Mouse (Mus musculus) ovary, adult 2 months (tissue): ENCODE results near the gene Zfp57. TPM values are rescaled to one million over a fixed set of nuclear protein-coding genes. Genes with fewer than 3 reads are reported as not detected.

Experiments
- polyA plus RNA-seq: library from polyadenylated mRNA; depleted of rRNA; stranded (reverse); fragments of >200 nt; gene quantifications from 2 replicates; pipeline ENCODE4 v1.2.3, GENCODE M21; 2012; rRNA removed

The Zfp57 gene
- 16.9 and 20.7 TPM in 2 replicates for polyA plus RNA-seq

GRCm38 (mm10) chr17:37000863-37001262 lies at the start of gene Zfp57:
Zfp57 (plus strand) TSS chr17:37001163.

DNA sequence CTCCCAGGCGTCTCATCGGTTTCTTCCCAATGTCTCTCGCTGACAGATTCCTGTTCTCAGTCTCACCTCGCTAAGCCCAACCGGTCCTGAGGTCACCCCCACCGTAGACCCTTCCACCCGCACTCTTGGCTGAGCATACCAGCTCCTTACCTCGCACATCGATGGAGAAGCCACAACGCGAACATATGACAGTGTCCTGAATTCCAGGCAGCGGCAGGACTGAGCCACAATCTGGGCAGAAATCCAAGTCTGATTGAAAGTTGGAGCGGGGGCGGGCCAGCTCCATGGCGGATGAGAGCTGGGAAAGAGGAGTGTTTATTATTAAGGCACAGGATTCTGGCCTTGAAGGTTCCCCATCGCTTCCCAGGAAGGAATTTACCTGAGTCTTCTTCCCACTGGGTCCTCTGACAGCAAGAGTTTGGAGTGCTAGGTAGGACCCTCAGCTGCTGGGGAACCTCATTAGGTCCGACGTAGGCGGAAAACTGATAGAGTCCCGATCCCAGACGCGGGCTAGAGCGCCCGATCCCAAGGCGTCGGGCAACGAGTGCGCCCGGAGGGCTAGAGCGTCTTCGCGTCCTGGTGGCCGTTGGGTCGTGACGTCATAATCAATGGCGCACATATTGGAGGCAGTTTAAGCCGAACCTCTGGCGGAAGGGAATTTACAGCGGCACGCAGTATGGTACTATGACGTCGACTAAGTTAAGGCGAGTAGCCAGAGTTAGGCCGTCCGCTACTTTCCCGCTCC lies 42.8 kb upstream of the Zfp57 start, which contains the start of the genes Znrd1 and Znrd1as:
Gene Znrd1 (minus strand): TSS at position 561 of the 745 bp plus-strand sequence.
Gene Znrd1as (plus strand): TSS at position 594 of the 745 bp plus-strand sequence.

GRCm38 (mm10) chr17:36981221-36981813 lies 19.6 kb upstream of the Zfp57 start, which contains the start of gene 2410137M14Rik:
2410137M14Rik (minus strand) TSS chr17:36981237.

DNA sequence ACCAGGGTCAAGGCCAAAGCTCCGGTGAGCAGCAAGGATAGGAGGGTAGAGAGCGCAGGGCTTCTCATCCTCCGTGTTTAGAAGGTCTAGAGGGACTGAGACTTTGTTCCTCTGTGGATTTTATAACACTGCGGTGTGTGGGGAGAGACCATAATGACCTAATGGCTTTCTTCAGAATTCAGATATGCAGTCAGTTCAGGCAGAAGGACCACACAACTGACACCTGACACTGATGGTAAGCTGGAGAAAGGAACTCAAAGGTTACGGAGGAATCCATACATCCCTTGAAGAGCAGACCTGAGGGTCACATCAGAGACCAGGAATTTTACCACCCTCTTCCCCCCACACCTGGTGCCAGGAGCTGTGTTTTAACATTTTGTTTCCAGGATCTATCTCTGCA lies 11.5 kb upstream of the Zfp57 start, which contains the start of gene H2-M5:
Gene H2-M5 (minus strand): TSS at position 101 of the 400 bp plus-strand sequence.

DNA sequence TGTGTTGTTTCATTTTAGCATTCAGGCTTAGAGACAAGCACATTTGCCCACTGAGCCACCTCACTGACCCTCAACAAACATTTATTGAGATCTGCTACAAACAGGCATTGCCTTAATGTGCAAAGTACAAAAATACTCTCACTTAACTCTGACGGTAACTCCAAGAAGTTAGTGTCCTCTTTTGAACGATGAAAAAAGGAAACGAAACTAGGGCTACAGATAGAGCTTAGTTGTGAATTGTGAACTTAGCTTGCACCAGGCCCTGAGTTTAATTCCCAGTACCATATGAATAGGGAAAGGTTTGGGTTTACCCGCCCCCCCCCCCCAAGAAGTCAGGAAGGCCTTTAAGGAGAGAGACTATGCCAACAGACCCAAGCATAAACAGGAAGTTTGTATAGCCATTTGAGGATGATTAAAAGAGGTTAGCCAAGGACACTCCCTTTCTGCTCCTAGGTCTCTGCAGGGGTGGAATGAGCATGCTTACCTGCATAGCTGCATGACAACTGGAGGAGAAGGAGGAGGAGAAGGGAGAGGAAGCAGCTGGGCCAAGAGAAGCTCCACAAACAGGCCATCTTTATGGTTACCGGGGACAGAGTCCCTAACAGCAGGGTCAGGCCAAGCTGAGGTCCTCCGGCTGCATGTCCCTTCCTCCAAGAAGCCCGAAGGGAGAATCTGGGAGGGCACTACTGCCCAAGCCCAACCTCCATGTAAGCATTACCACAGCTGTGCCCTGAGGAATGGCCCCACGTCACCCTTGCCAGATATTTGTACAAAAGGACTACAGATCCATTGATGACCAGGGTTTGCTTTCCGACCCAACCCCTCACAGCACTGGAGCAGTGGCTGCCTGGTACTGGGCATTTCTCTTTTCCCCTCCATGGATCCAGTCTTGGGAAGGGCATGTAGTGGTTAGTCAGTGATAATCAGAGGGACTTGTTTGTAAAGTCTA lies 21.9 kb downstream of the Zfp57 start, which contains the start of gene Mog:
Gene Mog (minus strand): TSS at position 771 of the 949 bp plus-strand sequence.

GRCm38 (mm10) chr17:37045611-37046311 lies 44.8 kb downstream of the Zfp57 start, which contains the start of gene Gabbr1:
Gabbr1 (plus strand) TSS chr17:37045966.

Other genes starting within 250 kb of the Zfp57 start
- gene H2-M10.5, start 228.3 kb upstream of the Zfp57 start, polyA plus RNA-seq, result not detected in 2 replicates
- gene H2-M10.6, start 189.0 kb upstream of the Zfp57 start, polyA plus RNA-seq, result not detected in 2 replicates
- 54.2 and 58.7 TPM in 2 replicates for gene Trim26, start 164.0 kb upstream of the Zfp57 start, polyA plus RNA-seq
- gene Trim15, start 134.0 kb upstream of the Zfp57 start, polyA plus RNA-seq, result 0.43 and 1.4 TPM in 2 replicates
- gene Trim10, start 131.6 kb upstream of the Zfp57 start, polyA plus RNA-seq, result 0.10 TPM in 1 of 2 replicates, not detected in the other
- gene Trim40, start 111.0 kb upstream of the Zfp57 start, polyA plus RNA-seq, result 0.14 and 0.17 TPM in 2 replicates
- gene Trim31, start 103.0 kb upstream of the Zfp57 start, polyA plus RNA-seq, result not detected in 2 replicates
- 2.8 and 4.4 TPM in 2 replicates for gene Rnf39, start 58.2 kb upstream of the Zfp57 start, polyA plus RNA-seq
- gene Ppp1r11, start 49.4 kb upstream of the Zfp57 start, polyA plus RNA-seq, result 24.8 and 31.2 TPM in 2 replicates
- 26.6 and 33.4 TPM in 2 replicates for gene Znrd1, start 42.6 kb upstream of the Zfp57 start, polyA plus RNA-seq
- gene Znrd1as, start 42.6 kb upstream of the Zfp57 start, polyA plus RNA-seq, result 0.36 and 1.5 TPM in 2 replicates
- not detected in 2 replicates for gene 2410137M14Rik, start 19.9 kb upstream of the Zfp57 start, polyA plus RNA-seq
- 0.54 and 1.4 TPM in 2 replicates for gene H2-M5, start 11.6 kb upstream of the Zfp57 start, polyA plus RNA-seq
- gene Mog, start 22.2 kb downstream of the Zfp57 start, polyA plus RNA-seq, result not detected in 2 replicates
- 60.3 and 72.3 TPM in 2 replicates for gene Gabbr1, start 44.8 kb downstream of the Zfp57 start, polyA plus RNA-seq
- not detected in 2 replicates for gene Olfr90, start 87.3 kb downstream of the Zfp57 start, polyA plus RNA-seq
- gene Olfr91, start 97.1 kb downstream of the Zfp57 start, polyA plus RNA-seq, result not detected in 2 replicates
- not detected in 2 replicates for gene Olfr92, start 118.9 kb downstream of the Zfp57 start, polyA plus RNA-seq
- not detected in 2 replicates for gene Olfr93, start 160.3 kb downstream of the Zfp57 start, polyA plus RNA-seq
- gene Ubd, start 192.7 kb downstream of the Zfp57 start, polyA plus RNA-seq, result not detected in 2 replicates
- not detected in 2 replicates for gene Olfr94, start 199.8 kb downstream of the Zfp57 start, polyA plus RNA-seq
- not detected in 2 replicates for gene Olfr95, start 212.0 kb downstream of the Zfp57 start, polyA plus RNA-seq
- not detected in 2 replicates for gene Olfr96, start 219.0 kb downstream of the Zfp57 start, polyA plus RNA-seq
- gene Olfr97, start 236.2 kb downstream of the Zfp57 start, polyA plus RNA-seq, result not detected in 2 replicates